Mouse (Mus musculus): ENCODE measurements at regions not wholly inside any gene's neighbourhood (a gene's known extent, or its start where the extent isn't known, plus 50 kb on each side); places are given as distances from the start of the nearest gene placed in this dataset.
A peak's percentile ranks its signal among the peaks of the same experiment; 100 is the strongest.

DNA sequence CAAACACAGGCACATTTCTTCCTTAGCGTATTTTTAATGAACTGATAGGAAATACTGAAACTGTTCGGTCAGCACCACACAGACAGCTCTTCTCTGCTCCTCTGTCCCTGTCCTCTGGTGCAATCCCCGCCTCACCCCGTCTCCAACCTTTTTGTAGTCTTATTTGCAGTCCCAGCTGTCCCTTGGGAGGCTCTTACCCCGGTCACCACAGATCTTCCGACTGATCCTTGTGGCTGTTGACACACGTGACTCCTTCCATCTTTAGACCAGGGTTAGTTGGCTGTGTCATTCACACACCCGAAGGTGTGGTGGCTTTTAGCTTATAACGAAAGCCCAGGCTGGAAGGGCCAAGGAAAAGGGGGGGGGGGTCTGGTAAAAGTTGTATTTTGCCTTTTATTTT lies 56.4 kb downstream of the Cyp26a1 start:
- no peak for ATAC-seq (ENCODE audit: low FRiP score)
- H3K4me2 ChIP-seq = no peak overlapping the region
- H3K4me1 ChIP-seq = no peaks in the 10 kb centered on the region
- no peak overlapping the region for H3K4me3 ChIP-seq (replicated peaks)
- H3K27ac ChIP-seq = no peak overlapping the region
- 90% methylated on average over 9 of the region's 9 CpGs for WGBS
- H3K9ac ChIP-seq = no peak overlapping the region
- no peaks in the 10 kb centered on the region for H3K36me3 ChIP-seq (replicated peaks)
- H3K9me3 ChIP-seq = no peaks in the 10 kb centered on the region
- H3K27me3 ChIP-seq = no peaks in the 10 kb centered on the region

DNA sequence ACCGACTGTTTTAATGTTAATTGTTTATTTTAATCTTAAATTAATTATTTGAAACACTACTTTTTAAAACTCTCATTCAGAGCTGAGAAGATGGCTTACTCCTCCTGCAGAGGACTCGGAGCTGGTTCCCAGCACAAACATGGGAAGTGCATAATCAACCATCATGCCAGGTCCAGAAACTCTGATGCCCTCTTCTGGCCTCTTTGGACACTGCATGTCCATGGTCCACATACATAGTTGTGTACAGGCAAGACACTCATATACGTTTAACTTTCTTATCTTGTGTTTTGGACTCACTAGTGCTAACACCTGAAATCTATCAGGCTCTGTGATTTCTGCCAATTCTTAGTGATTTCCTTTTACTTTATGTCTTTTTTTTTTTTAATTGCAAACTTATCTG lies 57.8 kb downstream of the Cyp26a1 start:
- H3K36me3 ChIP-seq (replicated peaks) = no peaks in the 10 kb centered on the region
- no peak overlapping the region for H3K9ac ChIP-seq
- 90% methylated on average over 3 of the region's 3 CpGs for WGBS
- H3K4me3 ChIP-seq (replicated peaks) = no peak overlapping the region
- H3K27ac ChIP-seq = no peak overlapping the region
- H3K4me2 ChIP-seq = no peak overlapping the region
- no peaks in the 10 kb centered on the region for H3K27me3 ChIP-seq
- ATAC-seq (ENCODE audit: low FRiP score) = no peak
- H3K9me3 ChIP-seq = no peaks in the 10 kb centered on the region
- no peaks in the 10 kb centered on the region for H3K4me1 ChIP-seq

DNA sequence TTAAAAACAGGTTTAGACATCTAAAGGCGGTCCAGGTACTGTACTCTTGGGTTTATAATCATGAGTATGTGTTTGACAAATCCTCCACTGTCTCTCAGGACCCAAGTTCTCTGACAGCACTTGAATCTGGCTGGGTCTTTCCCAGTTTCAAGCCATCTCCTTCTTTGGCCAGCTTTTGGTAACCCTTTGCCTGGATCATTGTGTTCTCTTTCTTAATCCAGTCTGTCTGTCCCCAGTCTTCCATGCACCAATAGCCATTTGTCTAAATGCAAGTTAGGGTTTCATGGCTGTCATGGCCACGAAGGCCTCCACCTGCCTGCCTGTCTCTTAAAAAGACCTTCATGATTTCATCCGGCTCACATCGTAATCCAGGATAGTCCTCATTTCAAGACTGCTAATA lies 71.8 kb downstream of the Cyp26a1 start:
- no peaks in the 10 kb centered on the region for H3K36me3 ChIP-seq (replicated peaks)
- WGBS = 90% methylated on average over 4 of the region's 4 CpGs
- H3K4me1 ChIP-seq = no peaks in the 10 kb centered on the region
- no peak for ATAC-seq (ENCODE audit: low FRiP score)
- H3K9ac ChIP-seq = no peak overlapping the region
- H3K9me3 ChIP-seq = no peaks in the 10 kb centered on the region
- H3K27ac ChIP-seq = no peak overlapping the region
- no peaks in the 10 kb centered on the region for H3K27me3 ChIP-seq
- no peak overlapping the region for H3K4me2 ChIP-seq
- no peak overlapping the region for H3K4me3 ChIP-seq (replicated peaks)

DNA sequence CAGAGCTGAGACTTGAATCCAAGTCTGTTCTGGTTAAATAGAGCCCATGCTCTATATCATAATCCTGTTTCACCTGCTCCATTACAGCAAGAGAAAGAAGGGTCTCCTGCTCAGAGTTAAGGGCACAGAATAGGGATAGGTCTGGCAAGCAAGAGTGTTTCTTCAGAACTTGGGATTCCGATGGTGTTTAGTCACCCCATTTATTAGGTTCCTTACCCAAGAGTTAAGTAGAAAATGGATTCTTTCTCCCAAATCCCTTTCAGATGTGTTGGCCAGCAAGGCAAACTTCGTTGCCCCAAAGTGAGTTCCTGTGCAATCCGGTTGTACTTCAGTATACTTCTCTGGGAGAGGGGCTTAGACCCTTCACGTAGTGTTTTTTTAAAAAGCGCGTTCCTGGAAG lies 74.4 kb downstream of the Cyp26a1 start:
- Histone ChIP-seq H3K36me3 (replicated peaks) (no peaks in the 10 kb centered on the region), H3K27me3 (no peaks in the 10 kb centered on the region), H3K9me3 (no peaks in the 10 kb centered on the region), H3K4me1 (no peaks in the 10 kb centered on the region), H3K4me2 (no peak overlapping the region), H3K9ac (no peak overlapping the region), H3K4me3 (replicated peaks) (no peak overlapping the region), H3K27ac (no peak overlapping the region)
- 90% methylated on average over 6 of the region's 6 CpGs for WGBS
- ATAC-seq (ENCODE audit: low FRiP score) = no peak

DNA sequence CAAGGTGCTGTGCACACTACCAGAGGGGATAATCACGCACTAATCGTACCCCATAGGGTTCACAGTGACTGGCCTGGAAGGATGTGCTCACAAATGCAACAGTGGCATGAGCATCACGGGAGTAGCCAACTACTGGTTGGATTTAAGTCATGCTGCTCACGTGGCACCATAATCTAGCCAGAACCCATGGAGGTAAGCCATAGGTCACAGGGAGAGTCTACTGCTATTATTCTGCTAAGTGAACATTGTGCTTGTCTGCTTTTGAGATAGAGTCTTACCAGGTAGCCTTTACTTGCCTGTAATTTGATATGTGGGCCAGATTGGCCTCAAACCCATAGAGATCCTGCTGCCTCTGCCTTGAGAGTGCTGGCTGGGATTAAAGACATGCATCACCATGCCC lies 77.0 kb downstream of the Cyp26a1 start:
- ATAC-seq (ENCODE audit: low FRiP score) = no peak
- Histone ChIP-seq H3K4me3 (replicated peaks) (no peak overlapping the region), H3K27me3 (no peaks in the 10 kb centered on the region), H3K27ac (no peak overlapping the region), H3K4me2 (no peak overlapping the region), H3K36me3 (replicated peaks) (no peaks in the 10 kb centered on the region), H3K4me1 (peaks cover 5% of the 10 kb centered on the region), H3K9me3 (no peaks in the 10 kb centered on the region), H3K9ac (no peak overlapping the region)
- 92% methylated on average over 4 of the region's 4 CpGs for WGBS

DNA sequence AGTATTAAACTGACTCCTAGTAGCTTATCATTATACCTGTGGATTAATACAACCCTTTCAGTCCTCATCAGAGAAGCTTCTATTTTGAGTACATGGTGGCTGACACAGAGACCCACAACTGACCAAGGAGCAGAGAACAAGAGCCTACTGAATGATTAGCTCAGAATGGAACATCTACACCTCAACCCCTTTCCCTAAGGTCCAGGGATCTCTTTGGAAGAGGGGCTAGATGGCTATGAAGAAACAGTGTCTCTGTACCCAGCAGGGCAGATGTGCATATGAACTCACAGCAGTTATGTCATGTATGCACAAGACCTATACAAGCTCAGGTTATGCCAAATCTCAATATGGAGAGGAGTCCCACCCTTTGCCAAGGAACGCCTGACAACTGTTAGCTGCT lies 77.4 kb downstream of the Cyp26a1 start:
- ATAC-seq (ENCODE audit: low FRiP score) = no peak
- H3K4me3 ChIP-seq (replicated peaks) = no peak overlapping the region
- H3K9ac ChIP-seq = no peak overlapping the region
- no peaks in the 10 kb centered on the region for H3K9me3 ChIP-seq
- H3K27me3 ChIP-seq = no peaks in the 10 kb centered on the region
- WGBS = 91% methylated on average over 1 of the region's 1 CpGs
- no peak overlapping the region for H3K4me2 ChIP-seq
- H3K27ac ChIP-seq = no peak overlapping the region
- H3K36me3 ChIP-seq (replicated peaks) = no peaks in the 10 kb centered on the region
- H3K4me1 ChIP-seq = peaks cover 5% of the 10 kb centered on the region

DNA sequence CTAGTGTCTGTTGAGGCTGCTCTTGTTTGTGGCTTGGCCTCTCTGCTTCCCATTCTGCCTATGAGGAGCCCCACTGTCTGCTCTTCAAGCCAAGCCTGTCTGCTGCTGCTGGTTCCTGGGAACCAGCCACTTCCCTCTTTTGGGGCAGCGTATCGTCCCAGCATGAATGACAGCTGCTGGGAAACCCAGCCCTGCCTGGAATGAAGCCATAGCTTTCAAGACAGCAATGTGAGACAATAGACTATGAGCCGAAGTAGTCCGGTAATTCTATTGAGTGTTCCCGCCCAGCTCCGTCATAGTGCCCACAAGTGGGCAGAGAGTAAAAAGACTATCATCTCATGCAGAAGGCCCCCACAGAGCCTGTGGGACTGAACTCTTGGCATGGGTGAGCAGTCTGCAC lies 80.4 kb downstream of the Cyp26a1 start:
- no peak for ATAC-seq (ENCODE audit: low FRiP score)
- 44% methylated on average over 6 of the region's 6 CpGs for WGBS
- H3K27ac ChIP-seq = no peak overlapping the region

DNA sequence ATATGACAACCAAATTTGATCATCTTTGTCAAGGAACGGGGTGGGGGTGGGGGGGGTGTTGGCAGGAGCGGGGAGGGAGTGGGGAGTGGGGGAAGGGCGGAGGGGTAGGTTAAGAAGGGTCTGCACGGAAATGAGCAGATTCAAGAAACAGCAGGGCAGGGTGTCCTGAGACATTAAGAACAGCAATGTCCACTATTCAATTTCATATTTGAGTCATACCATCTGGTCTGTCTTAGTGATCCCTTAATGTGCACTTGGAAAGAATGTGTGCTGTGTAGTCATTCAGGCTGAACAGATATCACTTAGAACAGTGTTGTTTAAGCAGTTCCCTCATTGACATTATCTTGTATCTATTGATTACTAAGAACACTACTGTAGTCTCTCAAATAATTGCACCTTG lies 81.0 kb downstream of the Cyp26a1 start:
- no peak overlapping the region for H3K27ac ChIP-seq
- H3K4me2 ChIP-seq = no peak overlapping the region
- no peak for ATAC-seq (ENCODE audit: low FRiP score)
- H3K27me3 ChIP-seq = no peaks in the 10 kb centered on the region
- H3K36me3 ChIP-seq (replicated peaks) = no peaks in the 10 kb centered on the region
- no peak overlapping the region for H3K4me3 ChIP-seq (replicated peaks)
- peaks cover 5% of the 10 kb centered on the region for H3K4me1 ChIP-seq
- no peak overlapping the region for H3K9ac ChIP-seq
- 85% methylated on average over 4 of the region's 4 CpGs for WGBS
- H3K9me3 ChIP-seq = no peaks in the 10 kb centered on the region

More for the DNA sequence above, 80.4 kb downstream of the Cyp26a1 start:
- Histone ChIP-seq H3K27me3 (no peaks in the 10 kb centered on the region), H3K9ac (no peak overlapping the region), H3K4me2 (no peak overlapping the region), H3K4me3 (replicated peaks) (no peak overlapping the region), H3K36me3 (replicated peaks) (no peaks in the 10 kb centered on the region), H3K4me1 (peaks cover 5% of the 10 kb centered on the region), H3K9me3 (no peaks in the 10 kb centered on the region)

DNA sequence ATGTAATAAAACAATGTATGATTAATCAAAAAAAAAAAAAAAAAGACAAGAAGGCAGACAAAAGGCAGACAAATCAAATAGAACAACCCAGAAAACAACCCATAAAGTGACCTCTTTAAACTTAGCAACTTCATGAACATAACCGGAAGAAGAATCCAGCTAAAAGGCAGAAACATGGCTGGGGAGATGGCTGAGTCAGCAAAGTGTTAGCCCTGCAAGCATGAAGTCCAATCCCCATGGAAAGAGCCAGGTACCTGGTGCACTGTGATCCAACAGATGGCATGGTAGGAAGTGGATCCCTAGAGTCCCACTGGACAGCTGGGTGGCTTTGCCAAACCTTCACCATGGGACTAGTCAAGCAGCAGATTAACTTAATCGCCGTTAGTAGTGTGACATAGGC lies 90.9 kb downstream of the Cyp26a1 start:
- Histone ChIP-seq H3K27me3 (peaks cover 25% of the 10 kb centered on the region; the same call in 1 of the 2 replicates), H3K36me3 (replicated peaks) (no peaks in the 10 kb centered on the region), H3K4me2 (no peak overlapping the region), H3K27ac (no peak overlapping the region), H3K4me3 (replicated peaks) (no peak overlapping the region), H3K9ac (no peak overlapping the region), H3K9me3 (no peaks in the 10 kb centered on the region), H3K4me1 (peaks cover 15% of the 10 kb centered on the region)
- 84% methylated on average over 3 of the region's 3 CpGs for WGBS
- ATAC-seq (ENCODE audit: low FRiP score) = no peak

DNA sequence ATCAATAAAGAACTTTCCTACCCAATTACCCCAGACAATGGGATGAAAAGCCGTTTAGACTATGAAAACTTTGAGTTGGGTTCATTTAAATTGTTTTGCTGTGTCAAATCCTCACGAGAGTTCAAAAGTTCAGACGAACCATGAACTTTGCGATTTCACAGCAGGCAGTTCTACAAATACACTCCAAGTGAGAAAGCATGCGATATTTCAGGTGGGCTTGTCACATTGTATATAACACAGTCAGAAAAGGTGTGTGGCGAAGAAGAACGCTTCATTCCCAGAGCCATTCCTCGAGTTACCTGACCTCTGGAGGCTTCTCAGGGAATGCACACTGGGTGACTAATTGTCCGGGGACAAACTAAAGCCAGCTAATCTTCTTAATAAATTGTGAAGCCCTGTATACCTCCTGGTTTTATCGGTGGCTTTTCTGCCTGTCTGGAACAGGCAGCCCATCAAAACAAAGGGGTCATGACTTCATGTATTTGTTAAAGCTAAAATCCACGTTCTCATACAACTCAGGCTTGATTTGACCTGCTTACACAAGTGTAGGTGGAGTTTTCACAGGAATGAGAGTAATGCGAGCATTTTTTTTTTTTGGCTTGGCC lies 92.1 kb downstream of the Cyp26a1 start:
- H3K27me3 ChIP-seq = peaks cover 25% of the 10 kb centered on the region; the same call in 1 of the 2 replicates
- peaks cover 15% of the 10 kb centered on the region for H3K4me1 ChIP-seq
- no peak overlapping the region for H3K4me2 ChIP-seq
- H3K4me3 ChIP-seq (replicated peaks) = no peak overlapping the region
- no peak overlapping the region for H3K27ac ChIP-seq
- no peaks in the 10 kb centered on the region for H3K36me3 ChIP-seq (replicated peaks)
- ATAC-seq (ENCODE audit: low FRiP score) = no peak
- no peaks in the 10 kb centered on the region for H3K9me3 ChIP-seq
- no peak overlapping the region for H3K9ac ChIP-seq
- whole genome bisulfite sequencing = 25% methylated on average over 12 of the region's 12 CpGs

DNA sequence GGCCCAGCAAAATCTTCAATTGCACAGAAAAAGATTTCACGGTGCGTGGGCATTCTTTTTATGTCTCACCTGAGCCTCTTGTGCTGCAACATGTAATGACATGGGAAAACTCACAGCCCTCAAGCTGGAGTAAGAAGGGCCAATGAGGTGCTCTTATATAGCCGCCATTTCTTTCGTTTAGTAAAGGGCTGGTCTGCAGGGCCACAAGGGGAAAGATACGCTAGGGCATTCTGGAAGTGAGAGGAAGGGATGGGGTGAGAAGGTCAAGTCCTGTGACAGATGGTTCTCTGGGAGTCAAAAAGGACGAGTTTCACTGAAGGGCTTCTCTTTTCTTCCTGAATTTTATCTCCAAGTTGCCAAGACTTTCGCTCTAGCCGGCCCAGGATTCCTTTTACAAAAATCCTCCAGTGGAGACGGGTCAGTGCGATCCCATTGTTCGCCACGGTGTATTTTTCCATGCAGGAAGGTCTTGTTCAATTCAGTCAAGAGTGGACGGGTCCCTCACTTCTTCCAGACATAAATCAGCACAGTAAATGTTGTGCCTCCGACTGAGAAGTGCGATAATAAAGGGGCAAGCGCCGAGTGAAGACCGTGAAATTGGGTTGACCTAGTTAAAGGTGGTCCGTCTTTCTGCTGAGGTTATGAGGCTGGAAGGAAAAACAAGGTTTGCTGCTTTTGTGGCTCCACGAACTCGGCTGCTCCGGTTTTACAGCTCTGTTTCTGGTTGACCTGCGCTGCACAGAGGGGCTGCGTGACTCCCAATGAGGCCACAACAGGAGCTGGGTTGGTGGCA lies 92.9 kb downstream of the Cyp26a1 start:
- no peak for ATAC-seq (ENCODE audit: low FRiP score)
- no peak overlapping the region for H3K9ac ChIP-seq
- no peak overlapping the region for H3K4me3 ChIP-seq (replicated peaks)
- H3K4me1 ChIP-seq = peaks cover 15% of the 10 kb centered on the region
- no peaks in the 10 kb centered on the region for H3K9me3 ChIP-seq
- peaks cover 25% of the 10 kb centered on the region; the same call in 1 of the 2 replicates for H3K27me3 ChIP-seq
- no peaks in the 10 kb centered on the region for H3K36me3 ChIP-seq (replicated peaks)
- 35% methylated on average over 24 of the region's 24 CpGs for WGBS
- peak overlapping the region; percentile 19; the same call in 1 of the 2 replicates for H3K4me2 ChIP-seq
- H3K27ac ChIP-seq = no peak overlapping the region

DNA sequence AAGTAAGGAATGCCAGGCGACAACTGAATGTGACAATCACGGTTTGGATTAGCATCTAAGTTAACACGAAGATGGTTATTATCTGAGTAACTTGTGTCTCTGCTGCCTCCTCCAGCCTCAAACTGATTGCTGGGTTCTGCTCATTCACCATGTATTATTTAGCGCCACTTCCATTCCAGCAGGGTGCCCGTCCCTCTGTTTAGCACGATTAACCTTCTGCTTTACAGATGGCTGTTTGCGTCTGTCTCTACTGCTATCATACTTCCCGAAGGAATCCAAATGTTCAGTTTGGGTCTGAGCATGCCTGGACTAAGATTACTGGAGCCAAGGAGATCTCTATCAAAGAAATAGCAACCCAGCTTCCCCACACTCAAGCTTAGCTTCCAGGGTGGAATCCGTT lies 95.6 kb downstream of the Cyp26a1 start:
- no peak for ATAC-seq (ENCODE audit: low FRiP score)
- Histone ChIP-seq H3K4me1 (peaks cover 15% of the 10 kb centered on the region), H3K9me3 (no peaks in the 10 kb centered on the region), H3K36me3 (replicated peaks) (no peaks in the 10 kb centered on the region), H3K9ac (no peak overlapping the region), H3K4me3 (replicated peaks) (no peak overlapping the region), H3K4me2 (no peak overlapping the region), H3K27me3 (peaks cover 25% of the 10 kb centered on the region; the same call in 1 of the 2 replicates), H3K27ac (no peak overlapping the region)
- WGBS = 87% methylated on average over 9 of the region's 9 CpGs
